Mouse (Mus musculus): ENCODE results near the gene Bcl2l1. TPM values are rescaled to one million over a fixed set of nuclear protein-coding genes. Genes with fewer than 3 reads are reported as not detected.

The Bcl2l1 gene
- total RNA-seq (2022), result 100 to 1,000 TPM; 125 to 143 (median 135) TPM

DNA sequence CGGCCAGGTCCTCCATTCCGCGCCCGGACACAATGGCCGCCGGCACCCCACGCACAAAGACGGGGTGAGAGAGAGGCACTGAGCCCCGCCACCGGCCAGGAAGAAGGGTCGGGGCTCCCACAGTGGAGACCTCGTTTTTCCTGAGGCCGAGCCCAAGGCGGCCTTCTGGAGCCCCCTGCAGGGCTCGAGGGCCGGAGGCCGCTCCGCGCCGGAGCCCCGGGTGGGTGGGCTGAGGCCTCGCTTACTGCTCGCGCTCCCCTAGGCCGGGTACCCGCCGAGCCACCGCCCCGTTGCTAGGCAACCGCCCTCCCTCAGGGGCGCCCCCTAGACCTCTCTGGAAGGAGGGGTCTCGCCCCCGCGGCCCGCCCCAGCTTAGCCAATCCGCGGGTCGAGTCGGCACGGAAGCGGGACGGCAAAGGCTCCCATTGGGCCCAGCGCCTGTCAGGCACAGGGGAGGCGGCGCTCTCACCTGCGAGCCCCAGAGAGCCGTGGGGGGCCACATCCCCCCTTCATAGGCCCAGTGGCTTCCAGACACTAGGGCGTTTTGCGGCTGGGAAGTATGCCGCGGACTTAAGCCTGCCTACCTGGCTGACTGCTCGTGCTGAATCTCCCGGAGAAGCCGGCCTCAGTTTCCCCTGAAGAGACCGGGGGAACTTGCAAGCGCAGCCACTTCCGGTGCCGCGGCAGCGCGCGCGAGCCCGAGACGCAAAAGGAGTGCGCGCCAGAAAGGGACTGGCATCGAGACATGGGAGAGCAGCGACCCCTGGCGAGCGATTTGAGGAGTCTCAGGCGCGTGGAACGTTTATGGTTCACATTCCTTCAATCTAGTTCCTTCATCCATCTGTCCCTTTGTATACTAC is at the start of gene Bcl2l1:
Gene Bcl2l1 (minus strand): TSS at position 710 of the 860 bp plus-strand sequence.
- DNase-seq (ENCODE audit: low spot score in 2 of 2), result peak; percentile 96 to 97

DNA sequence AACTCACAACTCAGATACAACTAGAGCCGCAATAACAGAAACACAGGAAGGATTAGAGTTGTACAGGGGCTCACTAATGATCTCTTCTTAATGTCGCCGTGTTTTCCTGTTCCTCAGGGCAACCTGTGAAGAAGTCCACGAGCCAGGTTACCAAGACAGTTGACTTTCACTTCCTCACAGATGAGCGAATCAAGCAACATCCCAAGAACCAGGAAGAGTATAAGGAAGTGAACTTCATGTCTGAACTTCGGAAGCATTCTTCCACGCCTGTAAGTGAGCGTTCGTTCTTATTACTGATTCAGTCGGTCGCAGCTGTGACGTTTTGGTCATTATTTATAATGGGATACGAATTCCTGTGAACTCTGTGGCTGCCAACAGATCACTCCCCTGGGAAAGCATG is 49.4 kb upstream of the Bcl2l1 start:
- DNase-seq (ENCODE audit: low spot score in 2 of 2), result no peak

DNA sequence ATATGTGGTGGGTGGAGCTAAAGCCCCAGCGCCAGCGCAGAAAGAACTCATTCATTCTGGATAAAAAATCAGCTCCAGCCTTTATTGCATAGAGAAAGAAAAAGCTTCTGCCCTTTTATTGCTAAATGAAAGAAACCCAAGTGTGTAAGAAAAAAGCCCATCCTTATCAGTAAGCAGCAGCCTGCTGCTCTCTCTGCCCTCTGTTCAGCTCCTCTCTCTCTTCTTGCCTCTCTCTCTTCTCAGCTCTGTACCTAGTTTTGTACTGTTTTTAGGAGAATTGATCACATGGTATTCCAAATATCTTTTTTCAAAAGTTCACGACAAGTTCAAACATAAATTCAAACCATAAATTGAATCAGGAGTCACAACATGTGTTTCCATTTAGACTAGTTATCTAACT is 46.7 kb upstream of the Bcl2l1 start:
- DNase-seq (ENCODE audit: low spot score in 2 of 2), result no peak

DNA sequence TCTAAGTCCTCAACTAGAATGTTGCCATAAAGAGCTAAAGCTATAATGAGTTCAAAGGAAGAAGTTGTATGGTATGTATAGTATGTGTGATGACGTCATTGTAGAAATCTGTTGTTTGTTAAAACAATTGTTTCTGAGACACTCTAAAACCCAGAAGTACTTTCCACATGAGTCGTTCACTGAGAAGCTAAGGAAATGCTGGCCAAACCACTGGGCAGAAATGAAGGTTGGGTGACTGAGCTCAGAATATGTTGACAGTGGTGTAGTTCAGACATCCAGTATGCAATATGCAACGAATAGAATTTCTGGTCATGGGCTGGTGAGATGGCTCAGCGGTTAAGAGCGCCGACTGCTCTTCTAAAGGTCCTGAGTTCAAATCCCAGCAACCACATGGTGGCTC is 31.8 kb upstream of the Bcl2l1 start:
- DNase-seq (ENCODE audit: low spot score in 2 of 2), result no peak

DNA sequence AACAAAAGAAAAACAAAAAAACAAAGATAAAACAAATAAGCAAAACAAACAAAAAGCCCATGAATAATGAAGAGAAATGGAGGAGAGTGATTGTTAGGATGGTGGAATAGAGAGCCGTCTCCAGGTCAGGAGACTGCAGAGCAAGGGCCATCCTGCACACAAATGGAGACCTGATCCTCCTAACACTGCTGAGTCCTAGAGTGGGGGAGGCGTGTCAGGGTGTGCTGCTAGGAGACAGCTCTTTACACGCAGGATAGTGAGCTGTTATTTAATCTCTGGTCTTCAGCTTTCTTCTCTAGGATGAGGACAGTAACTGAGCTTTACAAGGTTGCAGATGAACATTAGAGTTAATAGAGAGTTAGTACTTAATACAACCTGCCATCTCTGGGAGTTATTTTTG is 31.1 kb upstream of the Bcl2l1 start:
- DNase-seq (ENCODE audit: low spot score in 2 of 2), result no peak

DNA sequence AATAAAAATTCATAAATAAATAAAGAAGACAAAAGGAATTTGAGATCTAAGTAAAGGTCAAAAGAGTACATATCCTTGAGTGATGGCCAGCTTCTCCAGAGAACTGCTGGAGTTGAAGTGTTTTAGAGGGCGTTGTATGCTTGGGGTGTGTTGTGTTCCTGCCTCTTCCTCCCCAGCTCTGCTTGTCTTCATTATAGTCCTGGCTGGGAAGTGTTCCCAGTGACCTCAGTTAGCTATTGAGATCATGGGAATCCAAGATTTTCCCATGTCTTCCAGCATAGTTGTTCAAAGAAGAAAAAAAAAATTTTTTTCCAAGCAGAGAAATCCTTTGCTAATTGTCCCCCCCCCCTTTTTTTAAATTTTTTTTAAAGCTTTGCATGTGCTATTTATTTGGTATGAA is 30.4 kb upstream of the Bcl2l1 start:
- DNase-seq (ENCODE audit: low spot score in 2 of 2), result no peak

DNA sequence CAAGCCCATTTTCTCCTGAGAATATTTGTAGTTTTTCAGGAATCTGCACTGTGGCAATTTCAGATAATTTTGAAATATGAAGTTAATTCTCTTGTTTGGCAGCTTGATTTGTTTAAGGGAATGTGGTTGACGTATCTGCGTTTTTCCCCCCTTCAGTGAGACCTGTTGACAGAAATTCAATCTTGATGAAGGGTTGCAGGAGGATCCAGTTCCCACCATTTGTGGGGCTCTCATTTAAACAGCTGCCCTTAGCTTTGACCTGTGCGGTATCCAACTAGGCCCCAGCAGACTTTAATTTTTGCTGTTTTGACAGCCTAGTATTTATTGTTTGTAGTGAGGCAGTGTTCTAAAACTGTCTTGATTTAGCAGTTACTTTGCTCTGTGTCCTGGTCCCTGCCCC is 28.0 kb upstream of the Bcl2l1 start:
- no peak for DNase-seq (ENCODE audit: low spot score in 2 of 2)

DNA sequence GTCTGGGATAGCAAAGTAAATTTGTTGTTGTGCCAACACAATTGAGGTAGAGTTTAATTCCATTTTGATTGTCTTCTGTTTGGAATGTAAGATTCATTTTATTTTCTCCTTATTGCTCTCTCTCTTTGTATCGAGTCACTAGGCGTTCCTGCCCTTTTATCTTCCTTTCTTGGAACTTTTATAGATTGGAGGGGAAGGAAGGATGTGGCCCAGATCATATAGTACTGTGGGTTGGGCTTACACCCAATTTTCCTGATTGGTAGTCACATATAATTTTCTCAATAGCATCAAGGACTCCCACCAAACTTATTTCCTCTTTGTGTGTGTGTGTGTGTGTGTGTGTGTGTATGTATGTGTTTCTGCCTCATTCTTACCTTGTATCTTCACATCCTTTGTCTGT is 16.9 kb upstream of the Bcl2l1 start:
- DNase-seq (ENCODE audit: low spot score in 2 of 2), result no peak

DNA sequence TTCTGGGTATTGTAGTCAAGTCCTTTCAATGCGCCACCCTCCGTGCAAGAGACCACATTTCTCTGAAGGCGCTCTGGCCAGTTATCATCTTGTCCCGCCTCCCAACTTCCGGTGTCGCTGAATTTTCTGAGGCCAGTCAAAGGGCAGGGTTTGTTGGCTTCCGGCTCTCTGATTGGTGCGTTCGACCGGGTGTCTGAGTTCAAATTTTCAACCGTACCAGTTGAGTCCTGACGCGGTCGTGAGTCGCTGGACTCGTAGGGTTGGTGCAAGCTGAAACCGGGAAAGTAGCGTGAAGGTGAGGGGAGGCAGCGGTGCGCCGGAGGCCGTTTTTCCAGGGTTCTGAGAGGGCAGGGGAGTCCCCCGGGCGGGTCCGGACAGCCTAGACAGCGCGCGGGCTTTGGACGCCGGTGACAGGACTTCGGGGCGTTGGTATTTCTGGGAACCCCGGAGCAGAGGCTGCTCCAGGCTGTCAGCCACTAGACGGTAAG is 16.3 kb upstream of the Bcl2l1 start, which contains the start of gene Tpx2:
Gene Tpx2 (plus strand): TSS at position 150 of the 488 bp plus-strand sequence.
- peak; percentile 92 to 97 for DNase-seq (ENCODE audit: low spot score in 2 of 2)

DNA sequence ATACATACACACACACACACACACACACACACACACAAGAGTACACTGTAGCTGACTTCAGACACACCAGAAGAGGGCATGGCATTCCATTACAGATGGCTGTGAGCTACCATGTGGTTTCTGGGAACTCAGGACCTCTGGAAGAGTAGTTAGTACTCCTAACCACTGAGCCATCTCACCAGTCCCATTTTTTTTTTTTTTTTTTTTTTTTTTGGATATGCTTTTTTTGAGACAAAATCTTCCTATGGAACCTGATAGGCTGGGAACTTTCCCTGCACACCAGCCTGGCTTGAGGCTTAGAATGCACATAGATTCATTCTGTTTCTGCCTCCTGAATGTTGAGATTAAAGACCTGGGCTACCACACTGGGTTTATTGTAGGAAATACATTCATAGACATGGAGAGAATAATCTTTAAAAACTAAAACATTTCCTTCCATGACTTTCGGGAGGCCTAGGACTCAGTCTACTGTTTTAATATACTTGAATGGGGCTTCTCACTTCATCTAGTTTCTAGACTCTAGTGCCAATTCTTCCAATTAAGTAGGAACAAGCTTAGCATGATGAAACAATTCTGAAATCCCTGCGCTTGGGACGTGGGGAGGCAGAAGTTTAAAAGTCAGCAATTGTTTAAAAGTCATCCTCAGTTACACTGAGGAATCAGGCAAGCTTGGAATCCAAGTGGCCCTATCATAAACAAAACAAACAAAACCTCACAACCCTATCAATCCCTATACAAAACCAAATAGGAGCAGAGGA is 15.7 kb upstream of the Bcl2l1 start:
- DNase-seq (ENCODE audit: low spot score in 2 of 2), result no peak

DNA sequence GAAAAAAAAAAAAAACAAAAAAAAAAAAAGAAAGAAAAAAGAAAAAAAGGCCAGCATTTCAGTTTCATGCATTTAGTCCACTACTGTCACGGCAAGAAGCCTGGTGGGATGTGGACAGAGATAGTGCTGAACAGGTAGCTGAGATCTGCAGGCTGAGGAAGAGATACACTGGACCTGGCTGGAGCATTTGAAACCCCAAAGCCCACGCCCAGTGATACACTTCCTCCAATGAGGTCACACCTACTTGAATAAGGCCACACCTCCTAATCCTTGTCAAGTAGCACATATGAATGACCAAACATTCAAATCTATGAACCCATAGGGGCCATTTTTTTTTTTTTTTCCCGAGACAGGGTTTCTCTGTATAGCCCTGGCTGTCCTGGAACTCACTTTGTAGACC is 11.2 kb upstream of the Bcl2l1 start:
- no peak for DNase-seq (ENCODE audit: low spot score in 2 of 2)

DNA sequence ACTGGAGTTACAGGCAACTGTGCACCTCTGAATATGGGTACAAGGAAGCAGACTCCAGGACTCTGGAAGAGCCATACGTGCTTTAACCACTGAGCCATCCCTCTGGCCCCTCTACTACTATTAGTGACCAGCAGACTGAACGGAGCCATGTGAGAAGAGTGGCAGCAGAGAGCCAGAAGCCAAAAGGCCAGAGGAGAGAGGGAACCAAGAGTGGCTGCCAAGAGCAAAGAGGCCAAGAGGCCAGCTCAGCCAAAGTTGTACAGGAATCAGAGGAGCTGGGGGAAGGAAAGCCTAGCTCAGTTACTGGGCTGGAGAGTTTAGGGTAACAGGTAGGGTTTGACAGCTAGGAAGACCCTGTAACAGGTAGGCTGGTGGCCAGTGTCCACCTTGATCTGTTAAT is 7.7 kb upstream of the Bcl2l1 start:
- no peak for DNase-seq (ENCODE audit: low spot score in 2 of 2)

DNA sequence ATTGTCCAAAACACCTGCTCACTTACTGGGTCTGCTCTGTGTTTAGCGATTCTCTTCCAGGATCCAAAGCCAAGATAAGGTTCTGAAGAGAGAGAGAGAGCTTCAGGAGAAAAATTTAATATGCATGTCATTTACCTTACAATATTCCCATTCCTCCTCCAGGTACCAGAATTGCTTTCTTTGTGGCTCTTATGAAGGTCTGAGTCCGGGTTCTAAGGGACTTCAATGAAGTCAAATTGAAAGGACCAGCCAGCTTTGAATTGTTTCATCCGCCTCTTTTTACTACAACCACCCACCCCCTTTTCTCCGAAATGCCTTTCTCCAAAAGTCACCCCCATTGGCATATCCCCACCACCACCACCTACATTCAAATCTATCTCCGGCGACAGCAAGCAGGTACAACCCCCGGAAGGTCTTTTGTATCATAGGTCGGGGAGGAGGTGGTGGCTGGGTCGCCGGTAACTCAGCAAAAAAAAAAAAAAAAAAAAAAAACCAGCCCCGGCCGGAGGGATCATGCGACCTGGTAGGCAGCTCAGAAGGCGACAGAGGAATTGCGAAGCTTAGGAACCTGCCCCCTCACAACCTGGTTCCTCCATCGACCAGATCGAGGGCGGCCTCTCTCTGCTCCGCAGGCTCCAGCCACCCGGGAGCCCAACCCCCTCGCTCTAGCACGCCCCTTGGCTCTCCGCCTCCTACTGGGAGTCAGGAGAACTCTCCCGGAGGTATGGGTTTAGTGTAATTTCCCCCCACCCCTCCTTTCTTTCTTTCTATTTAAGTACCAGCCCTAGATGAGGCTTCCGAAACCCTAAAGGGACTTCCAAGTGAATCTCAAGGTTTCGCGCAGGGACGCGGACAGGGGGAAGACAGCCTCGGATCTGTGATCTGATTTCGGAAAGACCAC is 1.3 kb downstream of the Bcl2l1 start:
- DNase-seq (ENCODE audit: low spot score in 2 of 2), result peak; percentile 65 to 82

DNA sequence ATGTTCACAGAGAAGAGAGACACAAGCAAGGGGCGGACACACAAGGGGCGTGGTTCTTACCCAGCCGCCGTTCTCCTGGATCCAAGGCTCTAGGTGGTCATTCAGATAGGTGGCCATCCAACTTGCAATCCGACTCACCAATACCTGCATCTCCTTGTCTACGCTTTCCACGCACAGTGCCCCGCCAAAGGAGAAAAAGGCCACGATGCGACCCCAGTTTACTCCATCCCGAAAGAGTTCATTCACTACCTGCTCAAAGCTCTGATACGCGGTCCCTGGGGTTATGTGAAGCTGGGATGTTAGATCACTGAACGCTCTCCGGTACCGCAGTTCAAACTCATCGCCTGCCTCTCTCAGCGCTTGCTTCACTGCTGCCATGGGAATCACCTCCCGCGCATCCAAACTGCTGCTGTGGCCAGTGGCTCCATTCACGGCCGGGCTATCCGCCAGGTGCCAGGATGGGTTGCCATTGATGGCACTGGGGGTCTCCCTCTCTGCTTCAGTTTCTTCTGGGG is 2.1 kb downstream of the Bcl2l1 start:
- DNase-seq (ENCODE audit: low spot score in 2 of 2), result peak in 1 of 2 experiments; percentile 43

DNA sequence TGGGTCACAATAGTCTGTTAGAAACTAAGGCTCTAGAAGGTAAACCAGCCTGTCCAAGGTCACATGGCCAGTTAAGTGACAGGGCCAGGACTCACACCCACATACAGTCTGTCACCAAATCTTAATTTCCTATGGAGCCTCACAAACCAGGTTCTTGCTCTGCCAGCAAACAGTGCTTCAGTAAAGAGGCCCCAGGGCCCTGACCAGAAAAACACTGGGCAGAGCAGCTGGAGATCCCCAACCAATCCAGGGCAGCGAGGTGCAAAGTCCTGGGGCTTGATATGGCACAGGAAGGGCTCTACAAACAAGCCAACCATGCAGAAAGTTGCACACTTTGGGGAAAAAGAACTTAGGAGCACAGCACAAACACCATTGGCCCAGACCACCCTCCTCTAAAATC is 3.0 kb downstream of the Bcl2l1 start:
- no peak for DNase-seq (ENCODE audit: low spot score in 2 of 2)

DNA sequence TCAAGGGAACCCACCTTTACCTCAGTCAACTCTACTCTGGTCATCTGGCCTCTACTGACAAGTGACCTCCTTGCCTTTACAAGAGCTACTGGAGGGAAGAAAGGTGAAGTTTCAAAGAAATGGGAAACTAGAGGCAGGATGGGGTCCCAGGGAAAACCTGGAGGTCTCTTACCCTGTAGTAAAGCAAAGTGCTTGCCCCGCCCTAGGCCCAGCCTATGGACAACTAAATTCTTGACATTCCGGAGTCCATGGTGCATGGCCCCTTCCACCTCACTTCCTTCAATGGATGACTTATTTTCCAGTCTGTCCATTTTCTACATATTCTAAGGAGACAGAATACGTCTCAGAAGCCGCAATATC is 3.5 kb downstream of the Bcl2l1 start:
- DNase-seq (ENCODE audit: low spot score in 2 of 2), result no peak

DNA sequence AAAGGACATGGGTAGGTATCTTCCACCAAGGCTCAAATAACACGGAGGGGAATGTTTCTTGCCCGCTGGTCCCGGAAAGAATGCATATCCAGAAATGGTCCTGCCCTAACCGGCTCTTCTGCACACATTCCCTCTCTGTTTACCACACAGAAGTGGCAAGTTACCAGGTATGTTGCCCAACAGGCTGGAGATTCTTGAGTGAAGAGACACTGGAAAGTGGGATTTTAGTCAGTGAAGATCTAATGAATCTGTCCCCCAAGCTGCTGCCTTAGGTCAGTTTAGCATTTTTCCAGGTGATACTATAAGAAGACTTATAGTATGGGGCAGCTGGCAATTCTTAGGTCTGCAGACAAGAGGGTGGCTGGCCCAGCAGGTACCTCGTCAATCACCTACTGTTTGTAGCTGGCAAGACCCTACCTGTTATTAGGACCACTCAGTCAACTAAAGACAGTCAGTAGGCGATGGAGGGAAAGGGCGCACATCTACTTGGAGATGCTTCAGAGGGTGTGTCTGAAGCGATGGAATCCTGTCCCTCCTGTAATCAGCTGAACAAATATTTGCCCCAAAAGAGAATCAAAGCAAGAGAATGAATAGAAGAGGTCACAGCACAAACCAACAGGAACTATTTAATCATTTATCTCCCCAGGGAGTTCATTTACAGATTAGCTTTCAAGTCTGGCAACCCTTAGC is 4.1 kb downstream of the Bcl2l1 start:
- no peak for DNase-seq (ENCODE audit: low spot score in 2 of 2)

DNA sequence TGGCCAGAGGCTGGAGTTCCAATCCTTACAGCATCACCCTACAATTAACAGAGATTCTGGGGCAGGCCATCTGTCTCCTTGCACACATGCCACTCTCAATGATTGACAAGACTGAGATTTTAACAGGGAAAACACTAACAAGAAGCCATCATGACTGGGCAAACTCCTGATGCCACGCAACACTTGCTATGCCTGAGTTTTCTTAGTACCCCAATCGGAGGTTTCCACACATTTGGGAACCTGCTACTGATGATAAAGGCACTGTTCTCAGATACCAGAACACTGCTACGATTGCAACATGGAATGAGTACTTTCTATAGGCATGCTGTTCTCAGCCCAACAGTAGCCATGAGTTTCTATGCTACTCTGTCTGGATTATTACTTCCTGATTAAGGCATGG is 5.0 kb downstream of the Bcl2l1 start:
- DNase-seq (ENCODE audit: low spot score in 2 of 2), result no peak

DNA sequence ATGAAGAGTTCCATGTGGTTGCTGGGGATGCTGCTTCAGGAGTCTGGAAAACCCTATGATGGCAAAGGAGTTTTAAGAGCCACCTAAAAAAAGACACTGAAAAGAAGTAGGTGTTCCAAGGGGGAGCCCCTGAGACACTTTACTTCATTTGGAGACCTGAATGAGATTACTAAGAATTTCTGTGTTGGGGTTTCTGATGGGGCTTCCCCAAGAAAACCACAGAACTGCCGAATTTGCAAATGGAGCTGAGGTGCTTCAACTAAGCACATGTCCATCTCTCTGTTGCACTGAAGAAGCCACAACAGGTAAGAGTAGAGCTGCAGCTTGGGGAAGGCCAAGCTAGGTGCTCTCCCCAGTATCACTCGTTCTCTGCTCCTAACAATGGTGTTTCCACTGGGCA is 5.8 kb downstream of the Bcl2l1 start:
- no peak for DNase-seq (ENCODE audit: low spot score in 2 of 2)

DNA sequence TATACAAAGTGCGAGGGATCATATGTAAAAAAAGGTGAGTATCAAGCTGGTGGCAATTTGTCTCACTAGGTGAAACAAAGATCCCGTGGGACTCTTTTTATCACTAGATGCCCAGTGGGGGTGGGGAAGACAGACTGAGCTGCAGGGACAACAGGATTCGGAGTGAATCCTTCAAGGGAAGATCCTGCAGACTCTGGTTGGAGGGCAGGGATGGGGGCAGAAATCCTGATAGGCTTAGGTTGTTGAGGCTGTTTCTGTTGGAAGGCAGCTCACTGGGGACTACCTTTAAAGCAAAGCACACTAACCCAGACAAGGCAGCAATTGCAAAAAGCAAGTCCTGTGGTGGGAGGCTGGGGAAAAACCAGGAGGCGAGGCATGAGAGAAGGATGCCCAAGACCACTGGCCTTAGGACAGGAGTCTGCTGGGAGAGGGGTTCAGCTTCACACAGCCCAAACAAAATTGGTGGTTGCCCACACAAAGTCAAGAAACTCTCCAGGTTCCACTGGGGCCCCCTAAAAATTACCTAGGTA is 6.3 kb downstream of the Bcl2l1 start:
- DNase-seq (ENCODE audit: low spot score in 2 of 2), result no peak

Data from left cerebral cortex, adult 8-10 months (tissue).